Mouse (Mus musculus) erythroblast, embryonic 14.5 days (primary cell): ENCODE data around the gene P3h1. TPM values are rescaled to one million over a fixed set of nuclear protein-coding genes. Genes with fewer than 3 reads are reported as not detected.
A peak's percentile ranks its signal among the peaks of the same experiment; 100 is the strongest.

Source experiments
- H3K27me3 ChIP-seq: 2 replicates; pipeline ENCODE4 v1.6.1; 2012; ENCODE audit warnings: inconsistent platforms; ENCODE audit not compliant: control insufficient read depth
- H3K36me3 ChIP-seq: 2 replicates; pipeline ENCODE4 v1.6.1; 2012; ENCODE audit warnings: mild to moderate bottlenecking, inconsistent platforms; ENCODE audit not compliant: control insufficient read depth
- H3K4me1 ChIP-seq: 2 replicates; pipeline ENCODE4 v1.6.1; 2012; ENCODE audit warnings: inconsistent platforms; ENCODE audit not compliant: control insufficient read depth
- H3K4me3 ChIP-seq: replicated peaks from 2 replicates; pipeline ENCODE3; 2012; ENCODE audit warnings: moderate library complexity, mild to moderate bottlenecking, inconsistent platforms
- H3K9me3 ChIP-seq: 2 replicates; pipeline ENCODE4 v1.6.1; 2012; ENCODE audit warnings: low read length, inconsistent platforms, mixed read lengths; ENCODE audit not compliant: control insufficient read depth
- GATA1 ChIP-seq: IDR thresholded peaks from 2 replicates; pipeline ENCODE4 v1.6.1; 2012; ENCODE audit warnings: low read length, inconsistent platforms, mixed read lengths
- TAL1 ChIP-seq: IDR thresholded peaks from 3 replicates; pipeline ENCODE4 v1.6.1; 2012; ENCODE audit warnings: low read length, inconsistent platforms, mixed read lengths
- polyA plus RNA-seq: library from polyadenylated mRNA; stranded (reverse); fragments of >175 nt; gene quantifications from 2 replicates; pipeline ENCODE4 v1.2.3, GENCODE M21; 2012

P3h1 gene
- polyA plus RNA-seq, 1 experiment = 0.17 TPM

DNA sequence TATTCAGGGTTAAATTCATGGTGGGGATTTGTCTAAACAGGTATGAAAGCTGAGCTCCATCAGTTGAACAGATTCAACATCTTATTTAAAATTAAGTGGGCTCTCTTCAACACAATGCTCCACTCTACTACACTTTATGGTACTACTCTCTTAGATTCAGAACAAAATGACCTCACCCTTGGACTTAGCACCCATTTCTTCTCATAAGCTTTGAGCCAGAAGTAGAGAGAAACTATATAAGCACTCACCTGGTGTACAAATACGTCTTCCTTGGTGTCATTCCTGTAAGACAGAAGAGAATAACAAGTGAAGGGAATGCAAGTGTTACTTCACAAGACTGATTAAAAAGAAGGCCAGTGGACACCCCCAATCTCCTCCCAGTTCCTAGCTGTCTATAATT lies 52.1 kb downstream of the P3h1 start:
- H3K36me3 ChIP-seq = peaks cover 90% of the 10 kb centered on the region
- no peak for TF ChIP-seq TAL1
- no peak for TF ChIP-seq GATA1
- no peaks in the 10 kb centered on the region for H3K27me3 ChIP-seq
- H3K9me3 ChIP-seq = no peaks in the 10 kb centered on the region
- H3K4me1 ChIP-seq = peaks cover 44% of the 10 kb centered on the region
- H3K4me3 ChIP-seq = no peak overlapping the region

DNA sequence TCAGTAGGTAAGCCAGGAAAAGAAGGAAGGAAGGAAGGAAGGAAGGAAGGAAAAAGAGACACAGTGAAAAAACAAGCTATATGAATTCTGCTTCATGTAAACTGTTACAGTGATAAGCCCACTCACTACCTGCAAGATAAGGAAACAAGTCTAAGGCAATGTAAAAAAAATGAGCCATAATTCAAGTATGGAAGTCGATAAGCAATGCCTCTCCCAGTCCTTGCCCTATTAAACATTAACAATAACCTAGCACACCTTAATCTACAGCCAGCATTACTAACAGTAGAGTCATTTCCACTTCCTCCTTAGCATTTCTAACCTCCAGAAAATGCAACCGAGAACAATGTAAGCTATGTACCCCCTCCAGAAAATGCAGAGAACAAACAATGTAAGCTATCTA lies 52.6 kb downstream of the P3h1 start:
- H3K4me1 ChIP-seq = peaks cover 48% of the 10 kb centered on the region
- H3K9me3 ChIP-seq = no peaks in the 10 kb centered on the region
- TF ChIP-seq GATA1 = no peak
- TF ChIP-seq TAL1 = no peak
- no peak overlapping the region for H3K4me3 ChIP-seq
- H3K27me3 ChIP-seq = no peaks in the 10 kb centered on the region
- peaks cover 90% of the 10 kb centered on the region for H3K36me3 ChIP-seq

- Histone ChIP-seq H3K9me3 (no peaks in the 10 kb centered on the region), H3K36me3 (peaks cover 49% of the 10 kb centered on the region), H3K4me3 (peak overlapping the region; percentile 85), H3K27me3 (no peaks in the 10 kb centered on the region), H3K4me1 (peaks cover 69% of the 10 kb centered on the region)
- TF ChIP-seq TAL1 (no peak), GATA1 (no peak)
Observed at GRCm38 (mm10) chr4:119291921-119292320, 59.2 kb downstream of the P3h1 start.

GRCm38 (mm10) chr4:119292771-119293573 lies 60.3 kb downstream of the P3h1 start:
- Histone ChIP-seq H3K27me3 (no peaks in the 10 kb centered on the region), H3K4me1 (peaks cover 58% of the 10 kb centered on the region), H3K9me3 (no peaks in the 10 kb centered on the region), H3K4me3 (peak overlapping the region; percentile 85), H3K36me3 (peaks cover 39% of the 10 kb centered on the region)
- peak; percentile 38; the same call in 1 of the 2 replicates for TF ChIP-seq GATA1
- no peak for TF ChIP-seq TAL1

- no peak for TF ChIP-seq GATA1
- TF ChIP-seq TAL1 = no peak
- H3K9me3 ChIP-seq = no peaks in the 10 kb centered on the region
- peaks cover 53% of the 10 kb centered on the region for H3K4me1 ChIP-seq
- H3K4me3 ChIP-seq = peak overlapping the region; percentile 85
- H3K36me3 ChIP-seq = peaks cover 32% of the 10 kb centered on the region
- no peaks in the 10 kb centered on the region for H3K27me3 ChIP-seq
Observed at GRCm38 (mm10) chr4:119293574-119294258, 61.0 kb downstream of the P3h1 start.

GRCm38 (mm10) chr4:119294415-119295133 lies 61.9 kb downstream of the P3h1 start, which contains the start of gene Ybx1:
Gene Ybx1 (minus strand): TSS chr4:119294604.
- Histone ChIP-seq H3K4me1 (peaks cover 49% of the 10 kb centered on the region), H3K36me3 (peaks cover 26% of the 10 kb centered on the region), H3K9me3 (no peaks in the 10 kb centered on the region), H3K27me3 (no peaks in the 10 kb centered on the region), H3K4me3 (peak within 1 kb of the TSS; percentile 85)
- TF ChIP-seq GATA1 (no peak), TAL1 (no peak)

DNA sequence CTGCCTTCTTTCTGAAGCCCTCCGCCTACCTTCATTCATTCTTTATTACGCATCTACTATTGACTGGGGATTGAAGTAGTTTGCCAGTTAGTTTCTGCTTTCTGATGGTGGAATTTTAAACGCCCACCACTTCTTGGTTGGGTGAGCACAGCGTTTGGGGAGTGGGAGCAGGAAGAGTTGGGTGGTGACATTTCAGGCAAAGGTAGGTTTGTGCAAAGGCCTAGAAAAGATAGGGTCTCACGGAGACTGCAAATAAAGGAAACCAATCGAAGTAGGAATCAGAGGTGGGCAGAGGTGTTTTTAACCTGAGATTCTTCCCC lies 62.4 kb downstream of the P3h1 start:
- H3K36me3 ChIP-seq = peaks cover 21% of the 10 kb centered on the region
- peaks cover 44% of the 10 kb centered on the region for H3K4me1 ChIP-seq
- TF ChIP-seq GATA1 (no peak), TAL1 (no peak)
- H3K4me3 ChIP-seq = peak overlapping the region; percentile 85
- H3K27me3 ChIP-seq = no peaks in the 10 kb centered on the region
- H3K9me3 ChIP-seq = no peaks in the 10 kb centered on the region

- Histone ChIP-seq H3K27me3 (no peaks in the 10 kb centered on the region), H3K9me3 (no peaks in the 10 kb centered on the region), H3K4me3 (no peak overlapping the region), H3K36me3 (peaks cover 6% of the 10 kb centered on the region; the same call in 1 of the 2 replicates), H3K4me1 (peaks cover 27% of the 10 kb centered on the region)
- no peak for TF ChIP-seq GATA1
Observed at GRCm38 (mm10) chr4:119297361-119297760, 64.6 kb downstream of the P3h1 start.

Other genes starting within 250 kb of the P3h1 start
- 189 and 215 TPM in 2 replicates for gene Slc2a1, start 124.2 kb upstream of the P3h1 start, polyA plus RNA-seq
- 1.8 and 2.0 TPM in 2 replicates for gene Zfp691, start 58.7 kb upstream of the P3h1 start, polyA plus RNA-seq
- 27.7 and 29.4 TPM in 2 replicates for gene Ermap, start 42.9 kb upstream of the P3h1 start, polyA plus RNA-seq
- gene Svbp, start 37.6 kb upstream of the P3h1 start, polyA plus RNA-seq = 49.7 and 52.4 TPM in 2 replicates
- not detected in 2 replicates for gene Tmem269, start 14.7 kb upstream of the P3h1 start, polyA plus RNA-seq
- 1.0 and 1.4 TPM in 2 replicates for gene AU022252, start 203 bp upstream of the P3h1 start, polyA plus RNA-seq
- gene Cldn19, start 22.5 kb downstream of the P3h1 start, polyA plus RNA-seq = not detected in 2 replicates
- 29.9 and 36.6 TPM in 2 replicates for gene Ybx1, start 61.7 kb downstream of the P3h1 start, polyA plus RNA-seq
- gene Ppih, start 87.6 kb downstream of the P3h1 start, polyA plus RNA-seq = 0.39 and 0.61 TPM in 2 replicates
- gene Ccdc30, start 182.6 kb downstream of the P3h1 start, polyA plus RNA-seq = not detected in 2 replicates
- 0.11 and 0.17 TPM in 2 replicates for gene Ppcs, start 189.5 kb downstream of the P3h1 start, polyA plus RNA-seq
- gene Zmynd12, start 189.9 kb downstream of the P3h1 start, polyA plus RNA-seq = not detected in 2 replicates